Mouse (Mus musculus) frontal cortex, adult (tissue): ENCODE results near the gene Akap13.

Experiments
- ATAC-seq: cut with Nextera tagmentation; 2 replicates; pipeline ENCODE4 v1.9.2; 2017; ENCODE audit warnings: mild to moderate bottlenecking, moderate library complexity, mixed read lengths; ENCODE audit not compliant: low TSS enrichment

The Akap13 gene

GRCm38 (mm10) chr7:75558225-75558624, 102.9 kb downstream of the Akap13 start:
- no peak for ATAC-seq

- ATAC-seq, result no peak
Observed at GRCm38 (mm10) chr7:75559119-75559518, 103.8 kb downstream of the Akap13 start.

GRCm38 (mm10) chr7:75559915-75560314, 104.6 kb downstream of the Akap13 start:
- ATAC-seq, result no peak

GRCm38 (mm10) chr7:75560566-75560965, 105.2 kb downstream of the Akap13 start:
- ATAC-seq, result no peak

GRCm38 (mm10) chr7:75561134-75561533, 105.8 kb downstream of the Akap13 start:
- ATAC-seq, result no peak

- no peak for ATAC-seq
Observed at GRCm38 (mm10) chr7:75568276-75568675, 112.9 kb downstream of the Akap13 start.

GRCm38 (mm10) chr7:75568883-75569282, 113.5 kb downstream of the Akap13 start:
- ATAC-seq, result no peak; the same call in 1 of the 2 replicates

GRCm38 (mm10) chr7:75570218-75570617, 114.9 kb downstream of the Akap13 start:
- ATAC-seq, result no peak

- ATAC-seq, result no peak
Observed at GRCm38 (mm10) chr7:75571078-75571477, 115.7 kb downstream of the Akap13 start.

GRCm38 (mm10) chr7:75572127-75572526, 116.8 kb downstream of the Akap13 start:
- ATAC-seq, result no peak

GRCm38 (mm10) chr7:75575120-75575649, 119.9 kb downstream of the Akap13 start:
- no peak for ATAC-seq

GRCm38 (mm10) chr7:75575800-75576585, 120.7 kb downstream of the Akap13 start:
- ATAC-seq, result no peak

- ATAC-seq, result no peak
Observed at GRCm38 (mm10) chr7:75576851-75577250, 121.5 kb downstream of the Akap13 start.

GRCm38 (mm10) chr7:75577353-75577752, 122.0 kb downstream of the Akap13 start:
- ATAC-seq, result no peak

GRCm38 (mm10) chr7:75578647-75579046, 123.3 kb downstream of the Akap13 start:
- no peak for ATAC-seq

- no peak for ATAC-seq
Observed at GRCm38 (mm10) chr7:75582091-75582490, 126.8 kb downstream of the Akap13 start.

GRCm38 (mm10) chr7:75584100-75584499, 128.8 kb downstream of the Akap13 start:
- no peak for ATAC-seq

GRCm38 (mm10) chr7:75585409-75585808, 130.1 kb downstream of the Akap13 start:
- ATAC-seq, result no peak

- ATAC-seq, result peak; percentile 88
Observed at GRCm38 (mm10) chr7:75586113-75586512, 130.8 kb downstream of the Akap13 start.

GRCm38 (mm10) chr7:75587727-75588126, 132.4 kb downstream of the Akap13 start:
- no peak for ATAC-seq

- no peak for ATAC-seq
Observed at GRCm38 (mm10) chr7:75589304-75589973, 134.1 kb downstream of the Akap13 start.

GRCm38 (mm10) chr7:75591961-75592360, 136.6 kb downstream of the Akap13 start:
- ATAC-seq, result no peak

- ATAC-seq, result no peak
Observed at GRCm38 (mm10) chr7:75594801-75595200, 139.5 kb downstream of the Akap13 start.
